Mouse (Mus musculus) kidney, adult 2 months (tissue): ENCODE data around the gene Gnaq.

Experiments used
- CTCF ChIP-seq: fragments of 200-500 bp; conservative IDR thresholded peaks from 2 replicates; pipeline ENCODE4 v1.5.1; 2011; ENCODE audit warnings: low read depth, mild to moderate bottlenecking, control low read depth, low read length, moderate library complexity, mixed read lengths; ENCODE audit not compliant: insufficient read depth, insufficient read length
- POLR2A ChIP-seq: fragments of 200-500 bp; IDR thresholded peaks from one replicate; pipeline ENCODE4 v1.6.1; 2011; ENCODE audit warnings: low read depth, low read length, control low read depth

GRCm38 (mm10) chr19:16435531-16436231, 303.1 kb downstream of the Gnaq start, which contains the start of gene Gna14:
- peak; percentile 77 for TF ChIP-seq CTCF
- TF ChIP-seq POLR2A, result no peak
